In genomic region chr19:47130551-47131125, GRCm38 (mm10) we compare ENCODE assay signal across 31 mouse cellular contexts. TPM values are rescaled to one million over a fixed set of nuclear protein-coding genes. Genes with fewer than 3 reads are reported as not detected.
"Had no signal": no experiment of that assay in that cellular context is flagged by ENCODE, and none has a peak within 500 bp of the region (broad histone marks: within the 10 kb centered on the region; RNA-seq: fewer than 3 reads in every experiment).

No protein-coding gene starts in this region.

- H3K4me2 ChIP-seq: kidney, embryonic 15.5 days; limb, embryonic 12.5 days; limb, embryonic 15.5 days; liver, embryonic 11.5 days; lung, embryonic 14.5 days; midbrain, embryonic 15.5 days; neural tube, embryonic 12.5 days; neural tube, embryonic 15.5 days had no signal

- H3K27me3 ChIP-seq: kidney, embryonic 15.5 days; limb, embryonic 12.5 days; limb, embryonic 15.5 days; megakaryocyte, embryonic 14.5 days; midbrain, embryonic 15.5 days; neural tube, embryonic 12.5 days; neural tube, embryonic 15.5 days had no signal

- DNase-seq: kidney, adult 8-10 months; kidney, postnatal 10 days; kidney, postnatal 36 days; layer of hippocampus, postnatal 36 days; left cerebral cortex, postnatal 4 days; liver, postnatal 0 days; lung, embryonic 14.5 days; lung, postnatal 36 days; right cerebral cortex, adult 18-20 months; right cerebral cortex, postnatal 14 days; thymus, adult 2 months; thymus, postnatal 14 days; thymus, postnatal 4 days had no signal

- H3K9ac ChIP-seq: kidney, embryonic 15.5 days; limb, embryonic 12.5 days; limb, embryonic 15.5 days; liver, embryonic 14.5 days; liver, postnatal 0 days; lung, embryonic 14.5 days; midbrain, embryonic 15.5 days; neural tube, embryonic 12.5 days; neural tube, embryonic 15.5 days had no signal

- ATAC-seq: liver, postnatal 0 days; lung, postnatal 0 days; midbrain, embryonic 15.5 days had no signal

- H3K27ac ChIP-seq: kidney, embryonic 15.5 days; limb, embryonic 12.5 days; limb, embryonic 15.5 days; liver, embryonic 14.5 days; midbrain, embryonic 10.5 days; midbrain, embryonic 15.5 days; neural tube, embryonic 12.5 days; neural tube, embryonic 15.5 days had no signal

- H3K4me1 ChIP-seq: kidney, embryonic 15.5 days; limb, embryonic 12.5 days; midbrain, embryonic 10.5 days; midbrain, embryonic 15.5 days; neural tube, embryonic 12.5 days; neural tube, embryonic 15.5 days had no signal

- H3K4me3 ChIP-seq: kidney, embryonic 15.5 days; limb, embryonic 12.5 days; limb, embryonic 15.5 days; megakaryocyte, embryonic 14.5 days; midbrain, embryonic 10.5 days; midbrain, embryonic 15.5 days; neural tube, embryonic 12.5 days; neural tube, embryonic 15.5 days had no signal

- H3K9me3 ChIP-seq: kidney, embryonic 15.5 days; limb, embryonic 12.5 days; limb, embryonic 15.5 days; megakaryocyte, embryonic 14.5 days; midbrain, embryonic 10.5 days; midbrain, embryonic 15.5 days; neural tube, embryonic 12.5 days; neural tube, embryonic 15.5 days had no signal

RNA-seq across cellular contexts. Expression of gene Calhm1, which starts 13.4 kb away (rescaled TPM):
- total RNA-seq: layer of hippocampus, adult 8-10 months; layer of hippocampus, postnatal 10 days; layer of hippocampus, postnatal 36 days; left cerebral cortex, adult 8-10 months; left cerebral cortex, postnatal 14 days; left cerebral cortex, postnatal 4 days had no signal
- polyA plus RNA-seq: kidney, embryonic 15.5 days; limb, embryonic 12.5 days; limb, embryonic 15.5 days; liver, embryonic 11.5 days; liver, embryonic 14.5 days; liver, postnatal 0 days; lung, embryonic 14.5 days; lung, postnatal 0 days; midbrain, embryonic 10.5 days; midbrain, embryonic 15.5 days; neural tube, embryonic 12.5 days; neural tube, embryonic 15.5 days; spleen, adult 2 months; stomach, embryonic 16.5 days; testis, adult 2 months; thymus, adult 2 months had no signal

RNA-seq across cellular contexts. Expression of gene Calhm3, which starts 26.9 kb away (rescaled TPM):
- total RNA-seq: layer of hippocampus, adult 8-10 months; layer of hippocampus, postnatal 10 days; layer of hippocampus, postnatal 36 days; left cerebral cortex, adult 8-10 months; left cerebral cortex, postnatal 14 days; left cerebral cortex, postnatal 4 days had no signal
- polyA plus RNA-seq: kidney, embryonic 15.5 days; limb, embryonic 12.5 days; limb, embryonic 15.5 days; liver, embryonic 11.5 days; liver, embryonic 14.5 days; liver, postnatal 0 days; lung, embryonic 14.5 days; lung, postnatal 0 days; midbrain, embryonic 10.5 days; midbrain, embryonic 15.5 days; neural tube, embryonic 12.5 days; neural tube, embryonic 15.5 days; spleen, adult 2 months; stomach, embryonic 16.5 days had no signal
